Comparison of ENCODE assay signal across 9 mouse cellular contexts in genomic region chr10:128377940-128378448, GRCm38 (mm10). TPM values are rescaled to one million over a fixed set of nuclear protein-coding genes. Genes with fewer than 3 reads are reported as not detected.
DNase-seq lines count a peak whose midpoint lies in the region; ATAC-seq and TF ChIP-seq lines count a peak whose summit lies in the region.
"Had no signal": no experiment of that assay in that cellular context is flagged by ENCODE, and none has a peak within 500 bp of the region (broad histone marks: within the 10 kb centered on the region; RNA-seq: fewer than 3 reads in every experiment).

No protein-coding gene starts in this region.

- no peak for TF ChIP-seq POLR2A in bone marrow macrophage, adult 2 months (IDR thresholded peaks at IDR 0.05; ENCODE audit: borderline replicate concordance, low read depth, low read length)

- peak overlapping the region; percentile 98 for H3K9ac ChIP-seq in heart, embryonic 15.5 days
- H3K9ac ChIP-seq in hindbrain, embryonic 11.5 days (ENCODE audit: low read depth, low read length) = peak overlapping the region; percentile 97
- peak overlapping the region; percentile 99 for H3K9ac ChIP-seq in midbrain, embryonic 12.5 days (replicated peaks)

- DNase-seq in heart, postnatal 36 days = no peak
- no peak for DNase-seq in hindbrain, embryonic 11.5 days (ENCODE audit: low spot score)
- no peak for DNase-seq in cerebellum, adult 11 months
- DNase-seq in retina, postnatal 1 day = no peak

- H3K27ac ChIP-seq in heart, embryonic 15.5 days = peak overlapping the region; percentile 96
- H3K27ac ChIP-seq in bone marrow macrophage, adult 2 months (ENCODE audit: insufficient read depth, low read depth, low read length) = peak overlapping the region; percentile 70; the same call in 1 of the 2 replicates
- H3K27ac ChIP-seq in hindbrain, embryonic 11.5 days (ENCODE audit: low read depth, low read length) = peak overlapping the region; percentile 90
- H3K27ac ChIP-seq in midbrain, embryonic 12.5 days (replicated peaks) = peak overlapping the region; percentile 97

- H3K27me3 ChIP-seq in heart, embryonic 15.5 days = no peaks in the 10 kb centered on the region
- no peaks in the 10 kb centered on the region for H3K27me3 ChIP-seq in hindbrain, embryonic 11.5 days (ENCODE audit: control insufficient read depth, insufficient read depth, low read length)
- H3K27me3 ChIP-seq in midbrain, embryonic 12.5 days = no peaks in the 10 kb centered on the region
- H3K27me3 ChIP-seq: Patski had no signal

- H3K9me3 ChIP-seq in heart, embryonic 15.5 days (replicated peaks) = no peaks in the 10 kb centered on the region
- no peaks in the 10 kb centered on the region for H3K9me3 ChIP-seq in hindbrain, embryonic 11.5 days (ENCODE audit: control insufficient read depth, low read length)
- H3K9me3 ChIP-seq in midbrain, embryonic 12.5 days = peaks cover 4% of the 10 kb centered on the region; the same call in 1 of the 2 replicates

- H3K4me2 ChIP-seq in heart, embryonic 15.5 days = peak overlapping the region; percentile 90
- H3K4me2 ChIP-seq in hindbrain, embryonic 11.5 days (replicated peaks; ENCODE audit: low read depth, low read length) = peak overlapping the region; percentile 81
- peak overlapping the region; percentile 69 for H3K4me2 ChIP-seq in midbrain, embryonic 12.5 days (replicated peaks)

- ATAC-seq in heart, embryonic 15.5 days (replicated peaks; ENCODE audit: insufficient number of reproducible peaks, insufficient read depth, low FRiP score, low read depth) = no peak
- ATAC-seq in hindbrain, embryonic 11.5 days (ENCODE audit: low FRiP score) = no peak
- ATAC-seq in midbrain, embryonic 12.5 days (ENCODE audit: low FRiP score, low read depth) = no peak
- ATAC-seq in monocyte, adult 5-6 weeks (replicated peaks; ENCODE audit: insufficient number of reproducible peaks, low FRiP score, low TSS enrichment, poor library complexity, severe bottlenecking) = no peak

- H3K36me3 ChIP-seq in heart, embryonic 15.5 days = peaks cover 45% of the 10 kb centered on the region
- H3K36me3 ChIP-seq in hindbrain, embryonic 11.5 days (ENCODE audit: control insufficient read depth, insufficient read depth, low read length) = peaks cover 12% of the 10 kb centered on the region
- H3K36me3 ChIP-seq in midbrain, embryonic 12.5 days = peaks cover 42% of the 10 kb centered on the region

- no peak for TF ChIP-seq CTCF in bone marrow macrophage, adult 2 months (IDR thresholded peaks at IDR 0.05; ENCODE audit: low read depth, low read length)

- peak overlapping the region; percentile 85 for H3K4me3 ChIP-seq in heart, embryonic 15.5 days
- H3K4me3 ChIP-seq in bone marrow macrophage, adult 2 months (ENCODE audit: insufficient read depth, low read length) = peak overlapping the region; percentile 91
- peak overlapping the region; percentile 99 for H3K4me3 ChIP-seq in hindbrain, embryonic 11.5 days (ENCODE audit: low read depth, low read length)
- peak overlapping the region; percentile 99 for H3K4me3 ChIP-seq in midbrain, embryonic 12.5 days

- peaks cover 29% of the 10 kb centered on the region for H3K4me1 ChIP-seq in heart, embryonic 15.5 days (replicated peaks)
- H3K4me1 ChIP-seq in bone marrow macrophage, adult 2 months (ENCODE audit: control insufficient read depth, insufficient read depth, low read length) = peaks cover 29% of the 10 kb centered on the region
- peaks cover 2% of the 10 kb centered on the region; the same call in 1 of the 2 replicates for H3K4me1 ChIP-seq in hindbrain, embryonic 11.5 days (replicated peaks; ENCODE audit: control insufficient read depth, insufficient read depth, low read length)
- H3K4me1 ChIP-seq in midbrain, embryonic 12.5 days = peaks cover 25% of the 10 kb centered on the region

- 64% methylated on average over 14 of the region's 14 CpGs for WGBS in heart, embryonic 15.5 days
- WGBS in hindbrain, embryonic 11.5 days = 56% methylated on average over 14 of the region's 14 CpGs
- 61% methylated on average over 14 of the region's 14 CpGs for WGBS in midbrain, embryonic 12.5 days

- intact Hi-C loops in heart, postnatal 36 days (cut with DNase I) = loop anchor here (1.0 to 5.0 kb wide), 2 partner anchors 31 to 41 kb away; partner anchors contain the start of gene Cs

RNA-seq across cellular contexts. Expression of gene Ankrd52, which starts 1.1 kb away (rescaled TPM):
- 6.8 and 11.8 TPM in 2 replicates for polyA plus RNA-seq in heart, embryonic 15.5 days (2015; fragmentation: Nextera tagmentation; extraction: Ambion mirVana)
- 10 to 100 TPM; 41.2 to 43.2 TPM for total RNA-seq in heart, postnatal 36 days (2021)
- 33.1 and 34.8 TPM in 2 replicates for polyA plus RNA-seq in bone marrow macrophage, adult 2 months (2012; ENCODE audit: insufficient read depth, insufficient read length, missing spikeins)
- 9.5 and 12.3 TPM in 2 replicates for polyA plus RNA-seq in hindbrain, embryonic 11.5 days (2014; fragmentation: Nextera tagmentation; extraction: Ambion mirVana)
- 12.9 and 13.5 TPM in 2 replicates for polyA plus RNA-seq in midbrain, embryonic 12.5 days (2016; fragmentation: Nextera tagmentation; extraction: Ambion mirVana)
- 6.5 to 18.2 TPM (median 8.3 TPM) in 3 replicates for total RNA-seq in monocyte, adult 5-6 weeks (2017)

RNA-seq across cellular contexts. Expression of gene Coq10a, which starts 9.2 kb away (rescaled TPM):
- polyA plus RNA-seq in heart, embryonic 15.5 days (2015; fragmentation: Nextera tagmentation; extraction: Ambion mirVana) = 17.0 TPM in 2 replicates
- 100 to 1,000 TPM; 304 to 339 TPM for total RNA-seq in heart, postnatal 36 days (2021)
- 40.6 and 46.1 TPM in 2 replicates for polyA plus RNA-seq in bone marrow macrophage, adult 2 months (2012; ENCODE audit: insufficient read depth, insufficient read length, missing spikeins)
- polyA plus RNA-seq in hindbrain, embryonic 11.5 days (2014; fragmentation: Nextera tagmentation; extraction: Ambion mirVana) = 23.8 and 24.5 TPM in 2 replicates
- polyA plus RNA-seq in midbrain, embryonic 12.5 days (2016; fragmentation: Nextera tagmentation; extraction: Ambion mirVana) = 28.6 and 33.6 TPM in 2 replicates
- total RNA-seq in monocyte, adult 5-6 weeks (2017) = 18.2 to 21.9 TPM (median 19.4 TPM) in 3 replicates

RNA-seq across cellular contexts. Expression of gene Slc39a5, which starts 23.0 kb away (rescaled TPM):
- 0.24 and 0.81 TPM in 2 replicates for polyA plus RNA-seq in heart, embryonic 15.5 days (2015; fragmentation: Nextera tagmentation; extraction: Ambion mirVana)
- total RNA-seq in heart, postnatal 36 days (2021) = not detected
- not detected in 2 replicates for polyA plus RNA-seq in bone marrow macrophage, adult 2 months (2012; ENCODE audit: insufficient read depth, insufficient read length, missing spikeins)
- polyA plus RNA-seq in hindbrain, embryonic 11.5 days (2014; fragmentation: Nextera tagmentation; extraction: Ambion mirVana) = not detected in 2 replicates
- polyA plus RNA-seq in midbrain, embryonic 12.5 days (2016; fragmentation: Nextera tagmentation; extraction: Ambion mirVana) = not detected in 2 replicates
- not detected in 3 replicates for total RNA-seq in monocyte, adult 5-6 weeks (2017)

RNA-seq across cellular contexts. Expression of gene Nabp2, which starts 33.3 kb away (rescaled TPM):
- polyA plus RNA-seq in heart, embryonic 15.5 days (2015; fragmentation: Nextera tagmentation; extraction: Ambion mirVana) = 52.6 and 58.9 TPM in 2 replicates
- 10 to 100 TPM; 44.6 to 49.6 TPM for total RNA-seq in heart, postnatal 36 days (2021)
- polyA plus RNA-seq in bone marrow macrophage, adult 2 months (2012; ENCODE audit: insufficient read depth, insufficient read length, missing spikeins) = 47.2 and 62.7 TPM in 2 replicates
- 125 and 130 TPM in 2 replicates for polyA plus RNA-seq in hindbrain, embryonic 11.5 days (2014; fragmentation: Nextera tagmentation; extraction: Ambion mirVana)
- 127 and 147 TPM in 2 replicates for polyA plus RNA-seq in midbrain, embryonic 12.5 days (2016; fragmentation: Nextera tagmentation; extraction: Ambion mirVana)
- total RNA-seq in monocyte, adult 5-6 weeks (2017) = 34.6 to 49.4 TPM (median 44.2 TPM) in 3 replicates

RNA-seq across cellular contexts. Expression of gene Rnf41, which starts 33.5 kb away (rescaled TPM):
- polyA plus RNA-seq in heart, embryonic 15.5 days (2015; fragmentation: Nextera tagmentation; extraction: Ambion mirVana) = 25.5 and 29.0 TPM in 2 replicates
- total RNA-seq in heart, postnatal 36 days (2021) = 10 to 100 TPM; 16.3 to 18.3 TPM
- 42.6 and 47.6 TPM in 2 replicates for polyA plus RNA-seq in bone marrow macrophage, adult 2 months (2012; ENCODE audit: insufficient read depth, insufficient read length, missing spikeins)
- polyA plus RNA-seq in hindbrain, embryonic 11.5 days (2014; fragmentation: Nextera tagmentation; extraction: Ambion mirVana) = 44.2 and 44.7 TPM in 2 replicates
- 57.6 and 60.7 TPM in 2 replicates for polyA plus RNA-seq in midbrain, embryonic 12.5 days (2016; fragmentation: Nextera tagmentation; extraction: Ambion mirVana)
- total RNA-seq in monocyte, adult 5-6 weeks (2017) = 16.2 to 36.8 TPM (median 28.3 TPM) in 3 replicates
